Mouse (Mus musculus) thymus, postnatal 0 days (tissue): ENCODE data around the gene Spaca6. TPM values are rescaled to one million over a fixed set of nuclear protein-coding genes. Genes with fewer than 3 reads are reported as not detected.

ENCODE experiments used
- microRNA counts: library from miRNA; unstranded; fragments of <30 nt; microRNA quantifications from one replicate; lab custom pipeline; 2015
- microRNA-seq: library from miRNA; unstranded; fragments of <30 nt; microRNA quantifications from one replicate; pipeline ENCODE4, GENCODE M21; 2016; ENCODE audit warnings: borderline number of aligned reads
- polyA plus RNA-seq: library from polyadenylated mRNA; unstranded; fragments of >200 nt; fragmentation: Nextera tagmentation; extraction: Ambion mirVana; gene quantifications from 2 replicates; pipeline ENCODE4 v1.2.1, GENCODE M21; 2015

The Spaca6 gene
- polyA plus RNA-seq, 1 experiment from 2014 or later: 8.0 TPM

MicroRNA genes within 50 kb of the gene (microRNA counts, 519-probe panel; counts per million panel counts)
- microRNA mmu-let-7e (lab: Ali Mortazavi, UCI) (6,260 counts per million, percentile 91 among the panel's probes with 10 or more counts), microRNA mmu-miR-125a-3p (lab: Ali Mortazavi, UCI) (3,658 counts per million, percentile 76 among the panel's probes with 10 or more counts), microRNA mmu-miR-125a-5p (lab: Ali Mortazavi, UCI) (7,539 counts per million, percentile 95 among the panel's probes with 10 or more counts), microRNA mmu-miR-99b (lab: Ali Mortazavi, UCI) (4,298 counts per million, percentile 79 among the panel's probes with 10 or more counts)

Small RNA genes within 50 kb of the gene (microRNA-seq; reads per million reads assigned to microRNA genes)
- not detected for gene Gm25927
- gene Mir125a: 1,189 reads per million, percentile 73 among the genes with 10 or more reads in this experiment
- 3,350 reads per million, percentile 82 among the genes with 10 or more reads in this experiment for gene Mir99b
- not detected for gene Mirlet7e

Other genes starting within 250 kb of the Spaca6 start
- gene Lnpep, start 202.1 kb upstream of the Spaca6 start, polyA plus RNA-seq: 11.6 and 17.9 TPM in 2 replicates
- not detected in 2 replicates for gene Vmn2r90, start 123.4 kb upstream of the Spaca6 start, polyA plus RNA-seq
- gene Has1, start 28.0 kb downstream of the Spaca6 start, polyA plus RNA-seq: 0.36 and 0.40 TPM in 2 replicates
- 0.36 TPM in 1 of 2 replicates, not detected in the other for gene Fpr1, start 56.8 kb downstream of the Spaca6 start, polyA plus RNA-seq
- gene Fpr2, start 60.7 kb downstream of the Spaca6 start, polyA plus RNA-seq: 0.22 and 0.34 TPM in 2 replicates
- not detected in 2 replicates for gene Fpr3, start 60.7 kb downstream of the Spaca6 start, polyA plus RNA-seq
- gene Fpr-rs4, start 194.6 kb downstream of the Spaca6 start, polyA plus RNA-seq: not detected in 2 replicates
- gene Vmn2r124, start 222.3 kb downstream of the Spaca6 start, polyA plus RNA-seq: not detected in 2 replicates